Mouse (Mus musculus) forebrain, embryonic 11.5 days (tissue): ENCODE results near the gene Reep1. TPM values are rescaled to one million over a fixed set of nuclear protein-coding genes. Genes with fewer than 3 reads are reported as not detected.
"Not testable (repeated sequence)": the region's sequence is repeated elsewhere in the genome, so short reads cannot be mapped to it uniquely, and the experiment has no call there.

Source experiments
- ATAC-seq: fragments of 200-750 bp; cut with Nextera tagmentation; replicated peaks from 2 replicates; pipeline ENCODE4 v1.8.0; 2017; ENCODE audit warnings: moderate TSS enrichment; ENCODE audit not compliant: low FRiP score
- DNase-seq: peaks from one replicate; pipeline ENCODE4 v3.0.0-alpha.2; 2017; ENCODE audit warnings: low spot score
- H3K27ac ChIP-seq: fragments of 300-500 bp; sonication (generic); 2 replicates; pipeline ENCODE4 v1.5.1; 2014; ENCODE audit warnings: low read depth, low read length
- H3K27me3 ChIP-seq: fragments of 300-500 bp; sonication (generic); 2 replicates; pipeline ENCODE4 v1.6.1; 2014; ENCODE audit warnings: mild to moderate bottlenecking, low read length, mixed read lengths; ENCODE audit not compliant: control insufficient read depth, insufficient read depth
- H3K36me3 ChIP-seq: fragments of 300-500 bp; sonication (generic); 2 replicates; pipeline ENCODE4 v1.6.1; 2014; ENCODE audit warnings: mild to moderate bottlenecking, low read length, moderate library complexity, mixed read lengths; ENCODE audit not compliant: control insufficient read depth, insufficient read depth
- H3K4me1 ChIP-seq: fragments of 300-500 bp; sonication (generic); replicated peaks from 2 replicates; pipeline ENCODE4 v1.6.1; 2014; ENCODE audit warnings: low read length, mixed read lengths; ENCODE audit not compliant: control insufficient read depth, insufficient read depth
- H3K4me2 ChIP-seq: fragments of 300-500 bp; sonication (generic); 2 replicates; pipeline ENCODE4 v1.6.1; 2014; ENCODE audit warnings: low read depth, mild to moderate bottlenecking, low read length, moderate library complexity, mixed read lengths; ENCODE audit not compliant: severe bottlenecking
- H3K4me3 ChIP-seq: fragments of 300-500 bp; sonication (generic); 2 replicates; pipeline ENCODE4 v1.5.1; 2014; ENCODE audit warnings: low read depth, low read length
- H3K9ac ChIP-seq: fragments of 300-500 bp; sonication (generic); 2 replicates; pipeline ENCODE4 v1.6.1; 2014; ENCODE audit warnings: low read length
- H3K9me3 ChIP-seq: fragments of 300-500 bp; sonication (generic); 2 replicates; pipeline ENCODE4 v1.6.1; 2016; ENCODE audit warnings: low read length, mixed read lengths; ENCODE audit not compliant: control insufficient read depth
- WGBS: fragments of 180-500 bp; shearing (Covaris S2); extraction: QIAGEN DNeasy Blood & Tissue Kit; methylation state at CpG from one replicate; pipeline ENCODE4 v1.1.7; 2014; 5-methylcytosine and 5-hydroxymethylcytosine counted together
- polyA plus RNA-seq: library from polyadenylated mRNA; unstranded; fragments of >200 nt; fragmentation: Nextera tagmentation; extraction: Ambion mirVana; gene quantifications from 2 replicates; pipeline ENCODE4 v1.2.1, GENCODE M21; 2014

The Reep1 gene
- polyA plus RNA-seq, 1 experiment from 2014 or later, result 44.7 TPM

- H3K4me3 ChIP-seq, H3K4me2 ChIP-seq, H3K27ac ChIP-seq, H3K9me3 ChIP-seq, H3K9ac ChIP-seq, ATAC-seq, H3K4me1 ChIP-seq, H3K27me3 ChIP-seq, DNase-seq, H3K36me3 ChIP-seq: not testable (repeated sequence)
- 94% methylated on average over 6 of the region's 6 CpGs for WGBS
Observed at GRCm38 (mm10) chr6:71846906-71847305, 139.5 kb downstream of the Reep1 start.

Other genes with a start within 250 kb of the Reep1 start
- 17.9 and 18.9 TPM in 2 replicates for gene Rnf103, start 213.7 kb upstream of the Reep1 start, polyA plus RNA-seq
- gene Chmp3, start 163.8 kb upstream of the Reep1 start, polyA plus RNA-seq, result 46.3 and 49.4 TPM in 2 replicates
- gene Kdm3a, start 74.6 kb upstream of the Reep1 start, polyA plus RNA-seq, result 71.0 and 71.8 TPM in 2 replicates
- gene Mrpl35, start 119.4 kb downstream of the Reep1 start, polyA plus RNA-seq, result 56.5 and 59.4 TPM in 2 replicates
- 201 and 211 TPM in 2 replicates for gene Immt, start 123.8 kb downstream of the Reep1 start, polyA plus RNA-seq
- 130 and 142 TPM in 2 replicates for gene Ptcd3, start 201.2 kb downstream of the Reep1 start, polyA plus RNA-seq
- 32.9 and 38.5 TPM in 2 replicates for gene Polr1a, start 201.5 kb downstream of the Reep1 start, polyA plus RNA-seq